Mouse (Mus musculus) cerebellum, postnatal 14 days (tissue): Measurements from ENCODE around the gene Rnf141.
A peak's percentile ranks its signal among the peaks of the same experiment; 100 is the strongest.

Experiments
- DNase-seq, 2 experiments: peaks; one replicate each; pipeline ENCODE4 v3.0.0; 2021; ENCODE audit warnings: mixed read lengths in 2 of 2

The Rnf141 gene

DNA sequence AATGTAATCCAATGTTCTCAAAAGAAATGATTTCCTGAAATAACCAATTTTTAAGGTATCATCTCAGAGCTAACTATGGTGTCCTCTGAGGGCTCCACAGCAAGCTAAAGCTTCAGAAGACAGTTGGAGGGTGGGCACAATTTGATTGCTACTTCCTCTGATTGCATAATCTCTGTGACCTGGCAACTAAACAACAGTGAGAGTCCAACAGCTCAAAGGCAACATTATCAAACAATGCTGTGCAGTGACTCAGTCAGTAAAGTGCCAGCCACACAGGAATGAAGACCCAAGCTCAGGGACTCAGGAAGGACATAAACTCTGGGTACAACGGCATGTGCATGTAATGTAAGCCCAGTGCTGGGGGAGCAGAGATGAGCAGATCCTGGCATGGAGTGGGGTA lies 11.2 kb downstream of the Rnf141 start:
- DNase-seq: no peak

DNA sequence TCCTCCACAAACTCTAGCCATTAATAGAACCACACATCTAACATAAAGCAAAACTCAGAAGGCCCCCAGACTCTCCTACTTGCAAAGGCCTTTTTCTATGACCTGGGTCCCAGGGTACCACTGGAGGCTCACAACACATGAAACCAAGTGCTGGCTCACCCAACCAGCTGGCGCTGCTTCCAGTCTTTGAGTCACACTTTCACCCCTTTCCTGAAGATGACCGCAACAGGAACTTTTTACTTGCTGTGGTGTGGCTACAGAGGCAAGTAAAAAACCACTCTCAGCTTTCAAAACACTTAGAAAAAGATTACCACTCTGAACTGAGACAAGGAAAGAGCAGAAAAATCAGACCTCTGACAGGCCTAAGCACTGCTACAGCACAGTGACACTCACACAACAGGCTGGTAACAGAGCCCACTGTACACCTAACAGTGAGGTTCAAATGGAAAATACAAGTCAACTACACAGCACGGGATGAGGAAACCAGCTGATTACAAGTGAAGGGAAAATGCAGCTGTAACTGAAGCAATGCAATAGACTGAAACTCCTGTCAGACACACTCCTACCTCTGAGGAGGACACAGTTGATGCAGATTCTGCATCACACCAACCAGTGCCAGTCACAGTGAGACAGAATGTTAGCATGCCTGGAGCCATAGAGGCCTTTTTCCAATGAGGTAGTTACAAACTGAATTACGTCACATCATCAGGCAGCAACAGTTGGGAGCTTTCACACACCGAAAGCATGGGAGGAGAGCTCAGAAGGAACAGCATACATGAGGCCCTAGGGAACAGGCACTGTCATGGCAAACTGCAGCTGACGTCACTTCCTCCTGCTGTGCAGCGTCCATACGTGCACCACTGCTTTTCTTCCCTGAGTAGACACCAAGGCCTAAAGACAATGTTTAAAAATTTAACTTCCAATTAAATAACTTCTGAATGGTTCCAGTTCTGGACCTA lies 20.0 kb downstream of the Rnf141 start:
- no peak for DNase-seq

GRCm38 (mm10) chr7:110823593-110823992 lies 20.7 kb downstream of the Rnf141 start:
- no peak for DNase-seq

DNA sequence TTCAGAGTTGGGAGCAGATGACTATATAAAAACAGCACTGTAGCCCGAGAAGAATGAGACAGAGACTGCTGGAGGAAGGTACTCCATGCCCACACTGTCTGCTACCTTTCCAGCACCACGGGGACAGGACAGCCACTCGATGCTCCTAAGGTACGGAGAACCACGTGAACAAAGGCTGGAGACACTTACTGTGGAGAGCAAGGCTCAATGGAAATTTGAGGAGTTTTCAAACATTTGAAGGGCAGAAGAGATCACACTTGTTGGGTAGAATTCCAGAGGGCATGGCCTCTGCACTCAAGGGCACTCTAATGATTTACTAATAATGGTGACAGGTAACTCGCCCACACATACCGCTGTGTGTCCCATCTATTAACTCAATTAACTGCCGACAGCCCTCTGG lies 21.2 kb downstream of the Rnf141 start:
- DNase-seq: no peak

DNA sequence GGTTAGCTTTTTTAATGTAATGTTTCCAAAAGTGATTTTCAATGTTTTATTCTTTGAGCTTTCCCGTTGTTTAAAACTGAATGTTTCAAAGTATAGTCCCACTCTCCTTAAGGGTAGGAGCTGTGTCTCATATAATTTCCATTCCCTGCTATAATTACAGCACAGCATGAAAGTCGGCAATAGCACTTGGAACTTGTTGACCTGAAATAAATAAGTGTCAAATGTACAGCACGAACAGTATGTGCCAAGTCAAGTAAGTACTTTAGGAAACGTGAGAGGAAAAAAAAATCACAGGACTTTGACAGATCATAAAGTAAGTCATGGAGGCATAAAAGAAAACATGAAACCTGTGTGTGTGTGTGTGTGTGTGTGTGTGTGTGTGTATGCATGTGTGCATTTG lies 22.2 kb downstream of the Rnf141 start:
- DNase-seq: no peak

GRCm38 (mm10) chr7:110821653-110822052 lies 22.6 kb downstream of the Rnf141 start:
- DNase-seq: peak; percentile 69 to 71

DNA sequence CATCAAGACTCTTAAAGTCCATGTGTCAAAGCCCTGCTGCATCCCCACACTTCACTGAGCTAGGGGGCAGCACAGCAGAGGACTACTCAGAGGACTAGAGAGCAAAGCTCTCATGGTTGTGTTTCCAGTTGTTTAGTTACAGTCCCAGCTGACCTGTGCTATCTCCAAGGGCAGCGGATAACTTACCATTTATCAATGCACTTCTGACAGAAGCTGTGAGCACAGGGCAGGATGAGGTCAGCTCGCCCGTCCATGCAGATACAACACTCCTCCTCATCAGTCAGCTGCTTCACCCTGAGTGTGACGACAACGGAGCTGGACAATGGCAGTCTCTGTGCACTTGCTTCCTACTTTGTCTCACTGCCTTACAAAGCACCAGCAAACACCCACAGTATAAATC lies 23.2 kb downstream of the Rnf141 start:
- no peak for DNase-seq

DNA sequence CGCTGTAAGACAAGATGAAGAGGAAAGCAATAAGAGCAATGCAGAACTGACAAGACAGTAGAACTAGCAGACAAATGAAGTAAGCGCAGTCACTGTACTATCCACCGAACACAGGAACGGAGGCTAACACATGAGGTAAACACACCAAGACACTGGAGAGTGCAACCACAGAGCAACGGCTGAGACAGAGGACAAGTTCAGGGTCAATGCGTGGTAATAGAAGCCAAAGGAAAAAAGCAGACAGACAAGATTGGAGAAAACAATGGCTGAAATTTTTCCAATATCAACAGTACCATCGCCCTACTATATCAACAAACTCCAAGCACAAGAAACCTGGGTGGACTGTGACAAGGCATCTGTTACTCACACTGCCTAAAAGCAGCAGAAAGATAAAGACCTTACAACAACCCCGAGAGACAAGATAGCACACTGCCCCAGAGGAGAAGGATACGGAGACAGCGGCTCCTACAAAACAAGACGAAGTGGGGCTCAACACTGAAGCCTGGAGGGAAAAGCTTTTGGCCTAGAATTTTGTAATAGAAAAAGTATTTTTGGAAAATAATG lies 25.4 kb downstream of the Rnf141 start:
- no peak for DNase-seq

DNA sequence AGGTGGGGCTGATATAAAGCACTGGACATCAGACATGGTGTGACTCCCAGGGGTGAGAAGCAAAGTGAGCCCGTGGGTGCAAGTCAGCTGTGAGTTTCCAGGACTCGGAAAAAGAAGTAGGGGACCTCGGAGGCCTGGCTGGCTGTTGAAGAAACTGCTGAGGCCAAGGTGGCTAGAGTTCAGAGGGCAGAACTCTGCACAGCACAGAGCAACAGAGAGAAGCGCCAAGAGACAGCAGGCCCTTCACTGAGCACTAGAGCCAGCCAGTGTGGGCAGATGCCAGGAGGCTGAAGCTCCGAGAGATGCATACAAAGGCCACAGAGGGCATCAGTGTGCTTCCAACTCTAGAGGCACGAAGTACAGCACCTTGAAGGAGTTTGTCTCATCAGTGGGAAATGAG lies 26.1 kb downstream of the Rnf141 start:
- DNase-seq: peak; percentile 35 to 37

GRCm38 (mm10) chr7:110816037-110816436 lies 28.2 kb downstream of the Rnf141 start:
- peak; percentile 63 to 67 for DNase-seq

- DNase-seq: no peak
Observed at GRCm38 (mm10) chr7:110813983-110814382, 30.3 kb downstream of the Rnf141 start.

DNA sequence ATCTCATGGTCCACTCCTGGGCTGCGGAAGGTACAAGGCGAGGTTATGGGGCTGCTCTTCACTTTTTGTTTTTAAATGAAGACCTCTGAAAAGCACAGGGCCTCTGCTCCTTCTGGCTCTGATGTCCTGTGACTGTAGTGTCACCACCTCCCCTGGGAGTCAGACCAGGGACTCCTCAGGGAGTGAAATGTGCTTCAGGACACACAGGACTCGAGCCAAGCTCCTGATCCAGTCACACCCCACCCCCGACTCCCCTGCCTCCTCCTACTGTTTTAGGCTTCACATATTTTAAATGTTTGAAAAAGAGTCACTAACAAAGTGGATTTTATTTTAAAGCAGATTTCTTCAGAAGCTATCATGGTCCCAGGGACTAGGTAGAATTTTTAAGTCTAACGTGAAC lies 32.7 kb downstream of the Rnf141 start:
- no peak for DNase-seq

DNA sequence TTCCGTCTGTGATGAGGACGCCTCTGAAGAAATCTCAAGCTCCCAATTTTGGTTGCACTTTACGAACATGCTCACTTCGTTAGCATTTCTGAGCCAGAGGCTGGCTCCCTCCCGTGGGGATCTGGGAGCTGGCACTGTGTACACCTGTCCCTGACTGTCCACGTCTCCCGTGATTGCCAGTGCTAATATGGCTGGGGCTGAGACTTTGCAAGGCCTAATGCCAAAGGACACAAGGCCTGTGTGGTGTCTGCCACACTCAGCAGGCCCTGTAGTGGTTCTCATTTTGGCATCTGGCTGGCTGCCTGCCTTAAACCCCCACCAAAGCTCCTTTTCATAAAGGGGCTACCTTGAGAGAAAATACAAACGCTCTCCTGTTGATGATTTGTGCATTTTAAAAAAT lies 33.3 kb downstream of the Rnf141 start:
- no peak for DNase-seq

GRCm38 (mm10) chr7:110809585-110810557 lies 34.4 kb downstream of the Rnf141 start:
- DNase-seq: no peak

DNA sequence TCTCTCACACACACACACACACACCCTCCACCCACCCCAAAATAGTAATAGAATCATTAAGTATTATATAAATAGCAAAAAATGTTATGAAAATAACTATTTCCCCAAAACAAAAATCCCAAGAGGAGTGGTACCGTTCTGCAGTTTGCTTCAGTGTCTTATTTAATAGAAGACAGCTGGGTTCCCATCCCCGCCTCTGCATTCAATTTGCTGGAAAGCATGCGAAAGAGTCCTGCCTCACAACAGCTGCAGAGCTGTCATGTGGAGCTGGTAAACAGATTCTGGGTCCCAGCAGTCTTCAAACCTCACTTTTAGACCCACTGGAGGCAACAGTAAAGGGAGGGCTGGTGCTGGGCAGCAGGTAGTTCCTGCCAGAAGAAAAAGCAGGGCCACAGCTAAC lies 35.3 kb downstream of the Rnf141 start:
- DNase-seq: no peak

DNA sequence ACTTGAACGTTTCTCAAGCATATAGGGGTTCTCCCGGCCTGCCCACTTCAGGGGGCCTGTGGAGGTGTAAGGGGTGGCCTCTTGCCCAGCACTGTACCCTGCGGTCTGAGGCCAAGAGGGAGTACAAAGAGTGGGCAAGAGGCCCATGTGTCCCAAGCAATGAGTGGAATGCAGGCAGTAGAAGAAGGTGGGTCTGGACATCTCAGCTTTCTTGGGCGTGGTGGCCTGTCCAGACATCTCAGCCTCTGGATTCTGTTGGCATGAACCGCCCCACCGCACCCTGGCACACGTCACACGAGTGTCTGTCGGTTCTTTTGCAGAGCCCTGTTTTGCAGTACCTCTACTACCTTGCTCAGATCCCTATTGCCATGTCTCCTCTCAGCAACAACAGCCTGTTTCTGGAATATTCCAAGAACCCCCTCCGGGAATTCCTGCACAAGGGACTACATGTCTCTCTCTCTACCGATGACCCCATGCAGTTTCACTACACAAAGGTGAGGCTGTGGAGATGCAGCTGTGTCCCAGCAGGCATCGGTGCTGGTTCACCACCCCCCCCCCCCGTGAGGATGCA lies 36.7 kb downstream of the Rnf141 start:
- DNase-seq: no peak

GRCm38 (mm10) chr7:110804266-110804665 lies 40.0 kb downstream of the Rnf141 start:
- peak; percentile 48 to 53 for DNase-seq

- DNase-seq: no peak
Observed at GRCm38 (mm10) chr7:110803131-110803530, 41.1 kb downstream of the Rnf141 start.

DNA sequence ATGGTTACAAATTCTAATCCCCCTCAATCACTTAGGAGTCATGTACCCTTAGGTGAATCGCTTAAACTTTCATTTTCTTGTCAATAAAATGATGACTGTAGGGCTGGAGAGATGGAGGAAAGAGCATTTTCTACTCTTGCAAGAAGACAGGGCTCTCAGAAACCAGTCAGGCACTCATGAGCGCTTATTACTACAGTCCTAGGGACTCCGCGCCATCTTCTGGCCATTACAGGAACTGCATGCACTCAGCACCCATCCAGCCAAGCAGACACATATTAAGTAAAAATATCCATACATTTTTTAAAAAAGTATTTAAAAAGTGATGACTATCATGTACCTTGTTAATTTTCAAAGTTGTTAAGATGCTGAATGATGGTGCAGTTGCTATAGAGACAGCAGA lies 43.2 kb downstream of the Rnf141 start:
- peak; percentile 90 to 92 for DNase-seq

DNA sequence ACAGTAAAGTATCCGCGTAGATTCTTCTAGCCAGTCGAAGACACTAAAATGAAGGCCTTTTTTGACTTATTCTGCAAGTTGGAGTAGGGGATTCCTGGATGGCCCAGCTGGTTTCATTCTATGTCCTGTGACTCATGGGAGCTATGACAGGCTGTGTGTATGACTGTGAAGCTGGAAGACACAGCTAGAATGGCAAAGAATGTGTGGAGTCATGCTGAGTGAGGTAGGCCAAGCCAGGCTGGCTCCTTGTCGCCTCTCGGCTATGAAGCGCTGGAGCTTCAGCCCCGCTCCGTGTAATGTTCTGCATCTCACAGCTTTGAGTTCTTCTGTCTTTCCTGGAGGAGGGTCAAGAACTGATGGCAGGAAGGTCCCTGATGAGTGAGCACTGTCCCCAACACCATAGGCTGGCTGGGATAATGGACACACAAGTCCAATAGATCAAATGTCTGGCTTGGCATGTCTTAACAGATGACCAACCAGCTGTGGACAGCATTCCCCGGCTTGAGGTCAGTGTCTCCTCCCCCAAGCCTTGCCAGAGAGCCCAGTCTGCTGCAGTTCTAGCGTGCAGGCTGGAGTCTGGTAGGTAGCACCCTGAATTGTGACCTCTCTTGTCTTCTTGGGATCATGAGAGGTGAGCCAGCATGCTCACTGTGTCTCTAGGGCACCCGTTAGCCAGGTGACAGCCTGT lies 46.4 kb downstream of the Rnf141 start:
- no peak for DNase-seq

DNA sequence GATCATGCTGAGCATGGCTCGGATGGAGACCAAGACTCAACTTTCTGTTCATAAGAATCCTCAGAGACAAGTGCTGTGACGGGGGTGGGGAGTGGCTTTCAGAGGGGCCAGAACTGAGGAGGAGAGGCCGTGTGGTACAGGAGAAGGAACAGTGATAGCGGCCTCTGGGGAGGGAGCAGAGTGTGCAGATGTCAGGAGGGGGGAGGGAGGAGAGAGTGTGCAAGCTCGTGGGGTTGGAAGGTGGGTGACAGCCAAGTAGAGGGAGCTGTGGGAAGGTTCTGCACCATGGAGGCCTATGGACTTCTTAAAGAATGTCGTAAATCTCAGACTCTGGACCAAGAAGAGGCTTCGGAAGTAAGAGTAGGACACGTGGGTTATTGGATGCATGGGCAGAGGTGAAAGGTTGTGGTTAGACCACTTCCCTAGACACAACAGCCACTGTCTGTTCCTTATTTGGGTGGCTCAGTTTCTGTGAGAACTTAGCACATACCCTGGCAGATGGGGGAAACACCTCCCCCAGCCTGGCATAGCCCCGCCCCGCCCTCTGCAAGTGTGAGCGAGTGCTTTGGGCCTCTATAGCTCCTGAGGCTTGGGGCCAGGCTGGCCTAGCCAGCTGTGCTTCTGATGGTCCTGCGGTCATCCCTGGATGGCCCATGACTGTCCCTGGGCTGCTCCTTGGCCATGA lies 47.7 kb downstream of the Rnf141 start:
- DNase-seq: no peak

- DNase-seq: no peak
Observed at GRCm38 (mm10) chr7:110794722-110795121, 49.5 kb downstream of the Rnf141 start.
